Mouse (Mus musculus) myocyte (in vitro differentiated cells): ENCODE measurements around the gene Cfap54. TPM values are rescaled to one million over a fixed set of nuclear protein-coding genes. Genes with fewer than 3 reads are reported as not detected.

Source experiments
- H3K27me3 ChIP-seq: one replicate; pipeline ENCODE4 v1.6.1; 2011; ENCODE audit not compliant: control insufficient read depth, insufficient read depth, insufficient read length
- H3K36me3 ChIP-seq: one replicate; pipeline ENCODE4 v1.6.1; 2011; ENCODE audit not compliant: control insufficient read depth, insufficient read depth
- H3K4me2 ChIP-seq: one replicate; pipeline ENCODE4 v1.6.1; 2011; ENCODE audit warnings: low read depth, control low read depth
- H3K4me3 ChIP-seq: one replicate; pipeline ENCODE4 v1.5.1; 2011; ENCODE audit warnings: mild to moderate bottlenecking, control low read depth, moderate library complexity
- H3K79me2 ChIP-seq: one replicate; pipeline ENCODE4 v1.6.1; 2011; ENCODE audit not compliant: control insufficient read depth, insufficient read depth
- H3ac ChIP-seq: one replicate; pipeline ENCODE4 v1.6.1; 2011; ENCODE audit not compliant: control insufficient read depth, insufficient read length
- CEBPB ChIP-seq: IDR thresholded peaks from 2 replicates; pipeline ENCODE4 v1.6.1; 2011; ENCODE audit warnings: mild to moderate bottlenecking, moderate library complexity; ENCODE audit not compliant: poor library complexity, insufficient read depth, severe bottlenecking
- E2F4 ChIP-seq: IDR thresholded peaks from one replicate; pipeline ENCODE4 v1.6.1; 2011; ENCODE audit warnings: mild to moderate bottlenecking, control low read depth, moderate library complexity; ENCODE audit not compliant: insufficient read depth
- MAX ChIP-seq: IDR thresholded peaks from one replicate; pipeline ENCODE4 v1.6.1; 2011; ENCODE audit warnings: low read depth, mild to moderate bottlenecking, control low read depth
- MYOD1 ChIP-seq, 3 experiments: IDR thresholded peaks; one replicate each; pipeline ENCODE4 v1.6.1; 2011; ENCODE audit warnings: control low read depth in 2 of 3, low read depth in 2 of 3, mild to moderate bottlenecking in 2 of 3, moderate library complexity in 1 of 3; ENCODE audit not compliant: insufficient read length in 2 of 3, control insufficient read depth in 1 of 3
- MYOG ChIP-seq, 3 experiments: IDR thresholded peaks; one replicate each; pipeline ENCODE4 v1.6.1; 2011; ENCODE audit warnings: control low read depth in 2 of 3, low read depth in 2 of 3, mild to moderate bottlenecking in 2 of 3; ENCODE audit not compliant: insufficient read length in 2 of 3, control insufficient read depth in 1 of 3, insufficient read depth in 1 of 3
- POLR2A ChIP-seq: IDR thresholded peaks from one replicate; pipeline ENCODE4 v1.6.1; 2011; ENCODE audit warnings: low read depth, mild to moderate bottlenecking, control low read depth, moderate library complexity; ENCODE audit not compliant: insufficient read length
- POLR2AphosphoS2 ChIP-seq: IDR thresholded peaks from one replicate; pipeline ENCODE4 v1.6.1; 2011; ENCODE audit warnings: low read depth, control low read depth; ENCODE audit not compliant: insufficient read length
- REST ChIP-seq: IDR thresholded peaks from one replicate; pipeline ENCODE4 v1.6.1; 2011; ENCODE audit warnings: mild to moderate bottlenecking, control low read depth, moderate library complexity; ENCODE audit not compliant: insufficient read depth, insufficient read length
- SRF ChIP-seq: IDR thresholded peaks from one replicate; pipeline ENCODE4 v1.6.1; 2011; ENCODE audit warnings: low read depth; ENCODE audit not compliant: control insufficient read depth, insufficient read length
- TCF12 ChIP-seq: IDR thresholded peaks from one replicate; pipeline ENCODE4 v1.6.1; 2011; ENCODE audit warnings: mild to moderate bottlenecking, control low read depth; ENCODE audit not compliant: poor library complexity, insufficient read depth, severe bottlenecking
- TCF3 ChIP-seq: IDR thresholded peaks from one replicate; pipeline ENCODE4 v1.6.1; 2011; ENCODE audit warnings: low read depth, control low read depth; ENCODE audit not compliant: insufficient read length
- USF1 ChIP-seq: IDR thresholded peaks from one replicate; pipeline ENCODE4 v1.6.1; 2011; ENCODE audit warnings: low read depth, mild to moderate bottlenecking, control low read depth, moderate library complexity
- polyA plus RNA-seq: library from polyadenylated mRNA; unstranded; fragments of >200 nt; fragmentation: generic; extraction: Trizol; gene quantifications from one replicate; pipeline ENCODE4 v1.2.1, GENCODE M21; 2012; ENCODE audit warnings: missing spikeins

The Cfap54 gene
- polyA plus RNA-seq, 1 experiment: 0.01 TPM

DNA sequence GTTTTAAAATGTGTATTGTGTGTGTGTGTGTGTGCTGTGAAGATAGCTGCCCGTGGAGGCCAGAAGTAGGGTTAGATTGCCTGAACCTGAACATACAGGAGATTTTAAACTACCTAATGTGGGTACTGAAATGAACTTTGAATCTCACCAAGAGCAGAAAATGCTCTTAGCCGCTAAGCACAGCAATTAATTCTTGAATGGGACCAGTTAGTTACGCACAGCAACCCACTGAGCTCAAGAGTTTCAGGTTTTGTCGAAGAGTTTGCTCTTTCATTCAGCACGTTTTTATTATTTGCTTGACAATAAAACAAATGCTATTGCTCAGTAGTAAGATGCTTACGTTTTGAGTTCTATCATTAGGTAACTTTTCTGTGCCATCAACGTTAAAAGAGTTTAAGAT is 23.9 kb upstream of the Cfap54 start:
- H3K4me3 ChIP-seq: no peak overlapping the region
- H3K4me2 ChIP-seq: no peak overlapping the region
- no peak for TF ChIP-seq MYOD1 (IDR thresholded peaks at IDR 0.05; ENCODE audit: control insufficient read depth in 1 of 3, insufficient read length in 2 of 3, low read depth in 2 of 3)
- TF ChIP-seq REST: no peak
- TF ChIP-seq E2F4: no peak
- no peak for TF ChIP-seq TCF3
- no peak for TF ChIP-seq POLR2A
- no peak for TF ChIP-seq CEBPB
- no peak for TF ChIP-seq SRF
- no peak for TF ChIP-seq MYOG (IDR thresholded peaks at IDR 0.05; ENCODE audit: control insufficient read depth in 1 of 3, insufficient read depth in 1 of 3, insufficient read length in 2 of 3, low read depth in 2 of 3)
- TF ChIP-seq TCF12: no peak
- TF ChIP-seq USF1: no peak
- no peak for TF ChIP-seq MAX
- TF ChIP-seq POLR2AphosphoS2: no peak
- no peaks in the 10 kb centered on the region for H3K36me3 ChIP-seq
- no peaks in the 10 kb centered on the region for H3K27me3 ChIP-seq
- H3K79me2 ChIP-seq: no peaks in the 10 kb centered on the region
- H3ac ChIP-seq: no peak overlapping the region

DNA sequence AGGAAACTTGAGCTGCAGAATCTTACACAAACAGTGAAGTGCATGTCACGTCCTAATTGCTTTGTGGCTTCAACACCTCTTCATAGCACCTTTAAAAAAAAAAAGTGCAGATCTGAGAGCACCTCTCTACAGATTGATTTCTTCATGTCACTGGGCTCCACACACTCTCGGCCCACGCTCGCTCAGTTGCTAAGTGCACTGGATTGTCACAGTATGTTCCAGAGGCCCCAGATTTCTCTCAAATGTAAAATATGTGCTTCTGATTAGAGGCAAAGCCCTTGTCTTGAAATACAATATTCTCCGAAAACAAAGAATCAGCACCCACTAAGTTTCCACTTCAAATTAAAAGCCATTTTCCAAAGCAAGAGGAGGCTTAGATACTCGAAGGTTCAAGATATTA is 22.9 kb upstream of the Cfap54 start:
- H3K36me3 ChIP-seq: no peaks in the 10 kb centered on the region
- no peak for TF ChIP-seq MAX
- no peak overlapping the region for H3K4me2 ChIP-seq
- no peaks in the 10 kb centered on the region for H3K27me3 ChIP-seq
- no peaks in the 10 kb centered on the region for H3K79me2 ChIP-seq
- H3ac ChIP-seq: no peak overlapping the region
- no peak overlapping the region for H3K4me3 ChIP-seq

DNA sequence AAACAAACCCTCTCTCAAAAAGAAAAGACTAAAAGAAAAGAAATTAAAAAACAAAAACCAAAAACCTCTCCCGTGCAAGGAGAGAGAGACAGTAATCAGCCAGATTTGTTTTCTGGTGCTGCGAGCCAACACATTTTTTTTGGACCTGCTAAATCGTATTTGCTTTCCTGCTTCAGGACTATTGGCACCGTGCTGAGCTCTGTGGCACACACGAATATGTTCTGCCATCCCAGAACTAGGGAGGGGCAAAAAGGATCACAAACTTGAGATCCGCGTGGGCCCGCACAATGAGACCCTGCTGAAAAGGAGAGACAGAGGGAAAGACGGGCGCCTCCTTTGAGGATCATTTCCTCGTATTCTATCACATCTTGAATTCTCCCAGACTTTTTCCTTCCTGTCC is 22.3 kb upstream of the Cfap54 start:
- H3K4me2 ChIP-seq: no peak overlapping the region
- H3K79me2 ChIP-seq: no peaks in the 10 kb centered on the region
- TF ChIP-seq TCF3 (no peak), SRF (no peak), MYOD1 (IDR thresholded peaks at IDR 0.05; ENCODE audit: control insufficient read depth in 1 of 3, insufficient read length in 2 of 3, low read depth in 2 of 3) (no peak), MYOG (IDR thresholded peaks at IDR 0.05; ENCODE audit: control insufficient read depth in 1 of 3, insufficient read depth in 1 of 3, insufficient read length in 2 of 3, low read depth in 2 of 3) (no peak), TCF12 (no peak), CEBPB (no peak)
- H3K36me3 ChIP-seq: no peaks in the 10 kb centered on the region
- H3ac ChIP-seq: no peak overlapping the region
- no peak overlapping the region for H3K4me3 ChIP-seq
- no peaks in the 10 kb centered on the region for H3K27me3 ChIP-seq

DNA sequence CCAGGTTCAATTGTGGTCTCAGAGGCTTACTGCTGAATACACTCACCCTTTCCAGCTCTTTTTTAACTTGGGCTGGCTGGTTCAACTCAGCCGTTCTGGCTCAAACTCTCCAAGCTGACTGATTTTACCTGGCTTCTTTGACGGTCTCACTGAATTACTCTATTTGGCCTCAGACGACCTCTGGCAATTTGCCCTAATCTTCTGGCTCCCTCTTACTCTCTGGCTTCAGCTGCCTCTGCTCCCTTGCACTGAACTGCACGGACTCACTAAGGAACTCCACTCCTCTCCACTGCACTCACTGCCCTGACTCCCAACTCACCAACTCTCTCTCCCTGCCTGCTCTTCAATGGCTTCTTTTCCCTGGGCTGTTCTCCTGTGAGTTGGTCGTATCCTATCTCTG is 20.9 kb upstream of the Cfap54 start:
- Histone ChIP-seq H3K4me2 (no peak overlapping the region), H3K4me3 (no peak overlapping the region), H3K27me3 (no peaks in the 10 kb centered on the region), H3K36me3 (no peaks in the 10 kb centered on the region), H3ac (no peak overlapping the region), H3K79me2 (no peaks in the 10 kb centered on the region)
- TF ChIP-seq MYOD1 (IDR thresholded peaks at IDR 0.05; ENCODE audit: control insufficient read depth in 1 of 3, insufficient read length in 2 of 3, low read depth in 2 of 3): no peak

DNA sequence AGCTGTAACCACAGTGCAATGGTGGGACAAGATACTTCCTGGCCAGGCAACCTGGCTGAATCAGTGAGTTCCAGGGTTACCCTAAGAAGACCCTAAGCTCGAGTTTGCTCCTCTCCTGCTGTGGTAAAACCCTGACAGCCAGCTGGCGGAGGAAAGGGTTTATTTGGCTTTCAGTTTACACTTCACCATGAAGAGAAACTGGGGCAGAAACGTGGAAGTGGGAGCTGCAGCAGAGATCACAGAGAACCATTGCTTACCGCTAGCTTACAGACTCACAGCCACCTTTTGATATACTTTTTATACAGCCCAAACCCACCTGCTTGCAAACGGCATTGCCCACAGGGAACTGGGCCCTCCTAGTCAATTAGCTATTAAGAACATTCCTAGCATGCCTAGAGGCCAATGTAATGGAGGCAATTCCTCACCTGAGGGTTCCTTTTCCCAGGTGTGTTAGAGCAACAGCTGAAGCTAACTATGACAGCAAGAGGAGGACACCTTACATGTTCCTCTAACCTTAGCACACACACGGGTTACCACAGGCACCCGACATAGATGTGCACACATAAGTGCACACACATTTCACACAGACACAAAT is 16.9 kb upstream of the Cfap54 start:
- no peak for TF ChIP-seq POLR2A
- TF ChIP-seq MYOG (IDR thresholded peaks at IDR 0.05; ENCODE audit: control insufficient read depth in 1 of 3, insufficient read depth in 1 of 3, insufficient read length in 2 of 3, low read depth in 2 of 3): no peak
- no peak for TF ChIP-seq TCF12
- no peak for TF ChIP-seq E2F4
- no peak for TF ChIP-seq TCF3
- TF ChIP-seq CEBPB: no peak
- no peak for TF ChIP-seq SRF
- no peak for TF ChIP-seq MYOD1 (IDR thresholded peaks at IDR 0.05; ENCODE audit: control insufficient read depth in 1 of 3, insufficient read length in 2 of 3, low read depth in 2 of 3)
- no peak for TF ChIP-seq USF1
- Histone ChIP-seq H3ac (no peak overlapping the region), H3K79me2 (no peaks in the 10 kb centered on the region), H3K4me3 (no peak overlapping the region), H3K36me3 (no peaks in the 10 kb centered on the region), H3K4me2 (no peak overlapping the region), H3K27me3 (no peaks in the 10 kb centered on the region)

DNA sequence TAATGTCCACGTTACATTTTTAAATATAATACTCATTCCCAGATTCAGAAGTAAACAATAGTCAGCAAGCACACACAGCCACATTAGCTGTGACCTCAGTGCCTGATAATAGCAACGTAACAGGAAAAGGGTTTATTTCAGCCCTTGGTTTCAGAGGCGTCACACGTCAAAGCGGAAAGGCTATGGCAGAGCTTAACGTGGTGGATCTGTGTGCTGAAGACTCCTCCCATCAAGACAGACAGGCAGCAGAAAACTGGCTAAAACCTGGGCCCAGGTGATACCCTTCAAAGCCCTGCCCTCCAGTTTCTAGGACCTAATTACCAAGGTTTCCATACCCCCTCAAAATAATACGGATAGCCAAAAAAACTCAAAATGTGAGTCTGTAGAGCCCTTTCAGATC is 16.0 kb upstream of the Cfap54 start:
- H3ac ChIP-seq: no peak overlapping the region
- no peaks in the 10 kb centered on the region for H3K36me3 ChIP-seq
- H3K4me2 ChIP-seq: no peak overlapping the region
- no peaks in the 10 kb centered on the region for H3K79me2 ChIP-seq
- no peak for TF ChIP-seq E2F4
- H3K4me3 ChIP-seq: no peak overlapping the region
- H3K27me3 ChIP-seq: no peaks in the 10 kb centered on the region
